Mouse (Mus musculus) forebrain, embryonic 11.5 days (tissue): ENCODE results near the gene Myoz2. TPM values are rescaled to one million over a fixed set of nuclear protein-coding genes. Genes with fewer than 3 reads are reported as not detected.

Source experiments
- ATAC-seq: fragments of 200-750 bp; cut with Nextera tagmentation; replicated peaks from 2 replicates; pipeline ENCODE4 v1.8.0; 2017; ENCODE audit warnings: moderate TSS enrichment; ENCODE audit not compliant: low FRiP score
- DNase-seq: peaks from one replicate; pipeline ENCODE4 v3.0.0-alpha.2; 2017; ENCODE audit warnings: low spot score
- H3K27ac ChIP-seq: fragments of 300-500 bp; sonication (generic); 2 replicates; pipeline ENCODE4 v1.5.1; 2014; ENCODE audit warnings: low read depth, low read length
- H3K27me3 ChIP-seq: fragments of 300-500 bp; sonication (generic); 2 replicates; pipeline ENCODE4 v1.6.1; 2014; ENCODE audit warnings: mild to moderate bottlenecking, low read length, mixed read lengths; ENCODE audit not compliant: control insufficient read depth, insufficient read depth
- H3K36me3 ChIP-seq: fragments of 300-500 bp; sonication (generic); 2 replicates; pipeline ENCODE4 v1.6.1; 2014; ENCODE audit warnings: mild to moderate bottlenecking, low read length, moderate library complexity, mixed read lengths; ENCODE audit not compliant: control insufficient read depth, insufficient read depth
- H3K4me1 ChIP-seq: fragments of 300-500 bp; sonication (generic); replicated peaks from 2 replicates; pipeline ENCODE4 v1.6.1; 2014; ENCODE audit warnings: low read length, mixed read lengths; ENCODE audit not compliant: control insufficient read depth, insufficient read depth
- H3K4me2 ChIP-seq: fragments of 300-500 bp; sonication (generic); 2 replicates; pipeline ENCODE4 v1.6.1; 2014; ENCODE audit warnings: low read depth, mild to moderate bottlenecking, low read length, moderate library complexity, mixed read lengths; ENCODE audit not compliant: severe bottlenecking
- H3K4me3 ChIP-seq: fragments of 300-500 bp; sonication (generic); 2 replicates; pipeline ENCODE4 v1.5.1; 2014; ENCODE audit warnings: low read depth, low read length
- H3K9ac ChIP-seq: fragments of 300-500 bp; sonication (generic); 2 replicates; pipeline ENCODE4 v1.6.1; 2014; ENCODE audit warnings: low read length
- H3K9me3 ChIP-seq: fragments of 300-500 bp; sonication (generic); 2 replicates; pipeline ENCODE4 v1.6.1; 2016; ENCODE audit warnings: low read length, mixed read lengths; ENCODE audit not compliant: control insufficient read depth
- WGBS: fragments of 180-500 bp; shearing (Covaris S2); extraction: QIAGEN DNeasy Blood & Tissue Kit; methylation state at CpG from one replicate; pipeline ENCODE4 v1.1.7; 2014; 5-methylcytosine and 5-hydroxymethylcytosine counted together
- polyA plus RNA-seq: library from polyadenylated mRNA; unstranded; fragments of >200 nt; fragmentation: Nextera tagmentation; extraction: Ambion mirVana; gene quantifications from 2 replicates; pipeline ENCODE4 v1.2.1, GENCODE M21; 2014

Myoz2 gene
- polyA plus RNA-seq, 1 experiment from 2014 or later, result not detected

DNA sequence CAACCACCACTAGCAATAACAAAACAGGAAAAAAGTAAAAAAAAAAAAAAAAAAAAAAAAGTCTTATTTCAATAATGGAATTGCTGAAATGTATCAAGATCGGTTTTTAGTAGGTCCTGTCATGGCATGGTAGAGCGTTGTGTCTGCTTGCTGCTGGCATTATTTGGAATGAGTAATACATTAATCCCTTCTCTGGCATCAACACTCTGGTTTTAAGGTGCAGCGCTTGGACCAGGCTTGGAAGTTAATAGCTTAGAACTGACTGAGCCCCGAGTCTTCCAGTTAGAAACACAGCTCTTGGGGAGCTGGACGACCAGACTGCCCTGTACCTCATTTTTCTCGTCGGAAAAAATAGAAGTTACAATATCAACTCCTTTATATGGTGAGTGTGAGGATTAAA is 32.0 kb upstream of the Myoz2 start:
- H3K4me3 ChIP-seq, result no peak overlapping the region
- no peaks in the 10 kb centered on the region for H3K4me1 ChIP-seq
- no peaks in the 10 kb centered on the region for H3K36me3 ChIP-seq
- DNase-seq, result no peak
- no peaks in the 10 kb centered on the region for H3K27me3 ChIP-seq
- ATAC-seq, result no peak
- 89% methylated on average over 7 of the region's 7 CpGs for WGBS
- H3K27ac ChIP-seq, result no peak overlapping the region
- H3K9me3 ChIP-seq, result no peaks in the 10 kb centered on the region
- no peak overlapping the region for H3K4me2 ChIP-seq
- no peak overlapping the region for H3K9ac ChIP-seq

- 88% methylated on average over 5 of the region's 5 CpGs for WGBS
- DNase-seq (no peak), ATAC-seq (no peak)
- Histone ChIP-seq H3K27ac (no peak overlapping the region), H3K4me3 (no peak overlapping the region), H3K4me2 (no peak overlapping the region), H3K9me3 (no peaks in the 10 kb centered on the region), H3K9ac (no peak overlapping the region), H3K27me3 (no peaks in the 10 kb centered on the region), H3K36me3 (no peaks in the 10 kb centered on the region), H3K4me1 (no peaks in the 10 kb centered on the region)
Observed at GRCm38 (mm10) chr3:123065466-123065865, 30.7 kb upstream of the Myoz2 start.

- ATAC-seq, result no peak
- H3K36me3 ChIP-seq, result no peaks in the 10 kb centered on the region
- H3K4me3 ChIP-seq, result no peak overlapping the region
- no peak overlapping the region for H3K4me2 ChIP-seq
- H3K27ac ChIP-seq, result no peak overlapping the region
- no peak overlapping the region for H3K9ac ChIP-seq
- WGBS, result 12% methylated on average over 5 of the region's 5 CpGs
- no peaks in the 10 kb centered on the region for H3K4me1 ChIP-seq
- no peaks in the 10 kb centered on the region for H3K27me3 ChIP-seq
- H3K9me3 ChIP-seq, result no peaks in the 10 kb centered on the region
- DNase-seq, result no peak
Observed at GRCm38 (mm10) chr3:123064186-123064585, 29.4 kb upstream of the Myoz2 start.

- WGBS, result 89% methylated on average over 2 of the region's 2 CpGs
- no peak for DNase-seq
- H3K9ac ChIP-seq, result no peak overlapping the region
- H3K27me3 ChIP-seq, result no peaks in the 10 kb centered on the region
- H3K36me3 ChIP-seq, result no peaks in the 10 kb centered on the region
- no peak overlapping the region for H3K4me2 ChIP-seq
- no peak overlapping the region for H3K4me3 ChIP-seq
- H3K27ac ChIP-seq, result no peak overlapping the region
- no peaks in the 10 kb centered on the region for H3K4me1 ChIP-seq
- H3K9me3 ChIP-seq, result no peaks in the 10 kb centered on the region
- no peak for ATAC-seq
Observed at GRCm38 (mm10) chr3:123061931-123062330, 27.1 kb upstream of the Myoz2 start.

GRCm38 (mm10) chr3:123058832-123059231 is 24.0 kb upstream of the Myoz2 start:
- DNase-seq (no peak), ATAC-seq (no peak)
- H3K27me3 ChIP-seq, result no peaks in the 10 kb centered on the region
- 98% methylated on average over 1 of the region's 1 CpGs for WGBS
- no peak overlapping the region for H3K9ac ChIP-seq
- no peak overlapping the region for H3K4me2 ChIP-seq
- H3K36me3 ChIP-seq, result no peaks in the 10 kb centered on the region
- no peak overlapping the region for H3K4me3 ChIP-seq
- H3K4me1 ChIP-seq, result no peaks in the 10 kb centered on the region; the same call in 1 of the 2 replicates
- H3K27ac ChIP-seq, result no peak overlapping the region
- no peaks in the 10 kb centered on the region for H3K9me3 ChIP-seq

DNA sequence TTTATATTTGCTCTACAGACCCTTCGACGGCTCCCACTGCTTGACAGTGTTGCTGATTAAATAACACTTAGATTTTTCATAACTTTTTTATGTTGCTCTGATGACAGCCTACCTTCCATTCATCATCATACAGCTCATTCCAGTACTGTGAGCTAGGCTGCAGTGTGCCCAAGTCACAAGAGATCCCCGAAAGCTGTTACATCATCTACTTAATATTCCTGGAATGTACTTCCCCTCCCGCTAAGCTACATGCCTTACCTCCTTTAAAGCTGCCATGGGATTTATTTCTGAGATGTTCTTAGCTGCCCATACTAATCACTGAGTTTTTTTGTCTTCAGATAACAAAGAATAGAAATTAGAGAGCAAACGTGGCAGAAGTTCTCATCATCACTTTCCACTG is 19.4 kb upstream of the Myoz2 start:
- WGBS, result 74% methylated on average over 5 of the region's 5 CpGs
- DNase-seq (no peak), ATAC-seq (0 out of 2 replicates have a peak, but pooled peaks have one; percentile 51)

GRCm38 (mm10) chr3:123053192-123053938 is 18.6 kb upstream of the Myoz2 start:
- H3K4me1 ChIP-seq, result no peaks in the 10 kb centered on the region; the same call in 1 of the 2 replicates
- no peaks in the 10 kb centered on the region for H3K27me3 ChIP-seq
- H3K4me3 ChIP-seq, result no peak overlapping the region
- H3K27ac ChIP-seq, result no peak overlapping the region
- DNase-seq (no peak), ATAC-seq (no peak)
- H3K9me3 ChIP-seq, result no peaks in the 10 kb centered on the region; the same call in 1 of the 2 replicates
- 80% methylated on average over 8 of the region's 8 CpGs for WGBS
- H3K36me3 ChIP-seq, result no peaks in the 10 kb centered on the region
- H3K4me2 ChIP-seq, result no peak overlapping the region
- H3K9ac ChIP-seq, result no peak overlapping the region

More for the DNA sequence above, 19.4 kb upstream of the Myoz2 start:
- no peaks in the 10 kb centered on the region for H3K36me3 ChIP-seq
- H3K9me3 ChIP-seq, result no peaks in the 10 kb centered on the region; the same call in 1 of the 2 replicates
- H3K4me2 ChIP-seq, result no peak overlapping the region
- H3K27me3 ChIP-seq, result no peaks in the 10 kb centered on the region
- H3K27ac ChIP-seq, result no peak overlapping the region
- no peak overlapping the region for H3K4me3 ChIP-seq
- no peaks in the 10 kb centered on the region; the same call in 1 of the 2 replicates for H3K4me1 ChIP-seq
- H3K9ac ChIP-seq, result no peak overlapping the region

GRCm38 (mm10) chr3:123042308-123042707 is 7.5 kb upstream of the Myoz2 start:
- Histone ChIP-seq H3K36me3 (no peaks in the 10 kb centered on the region), H3K27ac (no peak overlapping the region), H3K27me3 (no peaks in the 10 kb centered on the region), H3K9ac (no peak overlapping the region), H3K9me3 (no peaks in the 10 kb centered on the region), H3K4me1 (no peaks in the 10 kb centered on the region), H3K4me3 (no peak overlapping the region), H3K4me2 (no peak overlapping the region)
- no peak for DNase-seq
- WGBS, result 95% methylated on average over 1 of the region's 1 CpGs
- no peak for ATAC-seq

DNA sequence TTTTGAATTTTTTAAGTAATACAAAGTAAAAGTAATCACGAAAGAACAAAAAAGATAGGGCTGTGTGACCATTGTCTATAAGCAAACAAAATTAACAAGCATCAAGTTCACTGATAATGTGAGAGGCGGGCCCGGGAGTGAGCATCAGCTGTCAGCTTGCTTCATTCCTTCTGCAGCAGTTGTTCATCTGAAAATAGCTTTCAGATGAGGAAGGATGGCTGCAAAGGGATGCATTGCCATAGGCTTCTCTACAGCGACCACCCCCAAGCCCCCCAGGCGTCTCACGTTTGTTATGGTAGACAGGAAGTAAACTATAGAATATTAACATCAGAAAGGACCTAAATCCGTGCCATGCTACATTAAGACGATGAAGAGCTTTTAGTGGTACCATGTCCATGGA is 1.0 kb downstream of the Myoz2 start:
- H3K9ac ChIP-seq, result no peak overlapping the region
- H3K27me3 ChIP-seq, result no peaks in the 10 kb centered on the region
- H3K4me3 ChIP-seq, result no peak overlapping the region
- DNase-seq (no peak), ATAC-seq (no peak)
- no peaks in the 10 kb centered on the region for H3K36me3 ChIP-seq
- no peak overlapping the region for H3K27ac ChIP-seq
- WGBS, result 80% methylated on average over 8 of the region's 8 CpGs
- no peaks in the 10 kb centered on the region for H3K9me3 ChIP-seq
- no peaks in the 10 kb centered on the region for H3K4me1 ChIP-seq
- H3K4me2 ChIP-seq, result no peak overlapping the region
